Mouse (Mus musculus): ENCODE measurements at regions not wholly inside any gene's neighbourhood (a gene's known extent, or its start where the extent isn't known, plus 50 kb on each side); places are given as distances from the start of the nearest gene placed in this dataset.

GRCm38 (mm10) chr9:17454397-17454796, 837.5 kb upstream of the Chordc1 start:
- no peak for DNase-seq (ENCODE audit: low spot score in 2 of 2)

- DNase-seq (ENCODE audit: low spot score in 2 of 2) = no peak
Observed at GRCm38 (mm10) chr9:17466379-17466778, 825.5 kb upstream of the Chordc1 start.

GRCm38 (mm10) chr9:17484701-17485422, 807.1 kb upstream of the Chordc1 start:
- peak; percentile 45 to 69 for DNase-seq (ENCODE audit: low spot score in 2 of 2)

GRCm38 (mm10) chr9:17500161-17500756, 791.7 kb upstream of the Chordc1 start:
- DNase-seq (ENCODE audit: low spot score in 2 of 2) = no peak

GRCm38 (mm10) chr9:17508744-17509143, 783.2 kb upstream of the Chordc1 start:
- no peak for DNase-seq (ENCODE audit: low spot score in 2 of 2)

GRCm38 (mm10) chr9:17556186-17556585, 735.7 kb upstream of the Chordc1 start:
- DNase-seq (ENCODE audit: low spot score in 2 of 2) = no peak

- DNase-seq (ENCODE audit: low spot score in 2 of 2) = no peak
Observed at GRCm38 (mm10) chr9:17557611-17558370, 734.1 kb upstream of the Chordc1 start.

GRCm38 (mm10) chr9:17567784-17568518, 724.0 kb upstream of the Chordc1 start:
- no peak for DNase-seq (ENCODE audit: low spot score in 2 of 2)

- no peak for DNase-seq (ENCODE audit: low spot score in 2 of 2)
Observed at GRCm38 (mm10) chr9:17587558-17587957, 704.4 kb upstream of the Chordc1 start.

- no peak for DNase-seq (ENCODE audit: low spot score in 2 of 2)
Observed at GRCm38 (mm10) chr9:17587968-17588550, 703.9 kb upstream of the Chordc1 start.

GRCm38 (mm10) chr9:17611146-17611545, 680.8 kb upstream of the Chordc1 start:
- DNase-seq (ENCODE audit: low spot score in 2 of 2) = no peak

GRCm38 (mm10) chr9:17642513-17642912, 649.4 kb upstream of the Chordc1 start:
- peak in 1 of 2 experiments; percentile 21 for DNase-seq (ENCODE audit: low spot score in 2 of 2)

- no peak for DNase-seq (ENCODE audit: low spot score in 2 of 2)
Observed at GRCm38 (mm10) chr9:17645882-17646626, 645.9 kb upstream of the Chordc1 start.

GRCm38 (mm10) chr9:17653818-17654217, 638.1 kb upstream of the Chordc1 start:
- no peak for DNase-seq (ENCODE audit: low spot score in 2 of 2)

- no peak for DNase-seq (ENCODE audit: low spot score in 2 of 2)
Observed at GRCm38 (mm10) chr9:17664113-17664512, 627.8 kb upstream of the Chordc1 start.

GRCm38 (mm10) chr9:17668260-17668659, 623.7 kb upstream of the Chordc1 start:
- no peak for DNase-seq (ENCODE audit: low spot score in 2 of 2)

GRCm38 (mm10) chr9:17675519-17675918, 616.4 kb upstream of the Chordc1 start:
- no peak for DNase-seq (ENCODE audit: low spot score in 2 of 2)

All from right cerebral cortex, postnatal 10 days (tissue).